Mouse (Mus musculus): ENCODE measurements around the gene Odf3l1. TPM values are rescaled to one million over a fixed set of nuclear protein-coding genes. Genes with fewer than 3 reads are reported as not detected.
"Not testable (repeated sequence)": the region's sequence is repeated elsewhere in the genome, so short reads cannot be mapped to it uniquely, and the experiment has no call there.

Odf3l1 gene
- under 1 TPM in 1 of 2 experiments, not detected in 1; 0.34 TPM for total RNA-seq (2021)
- long read RNA-seq: 0 reads

DNA sequence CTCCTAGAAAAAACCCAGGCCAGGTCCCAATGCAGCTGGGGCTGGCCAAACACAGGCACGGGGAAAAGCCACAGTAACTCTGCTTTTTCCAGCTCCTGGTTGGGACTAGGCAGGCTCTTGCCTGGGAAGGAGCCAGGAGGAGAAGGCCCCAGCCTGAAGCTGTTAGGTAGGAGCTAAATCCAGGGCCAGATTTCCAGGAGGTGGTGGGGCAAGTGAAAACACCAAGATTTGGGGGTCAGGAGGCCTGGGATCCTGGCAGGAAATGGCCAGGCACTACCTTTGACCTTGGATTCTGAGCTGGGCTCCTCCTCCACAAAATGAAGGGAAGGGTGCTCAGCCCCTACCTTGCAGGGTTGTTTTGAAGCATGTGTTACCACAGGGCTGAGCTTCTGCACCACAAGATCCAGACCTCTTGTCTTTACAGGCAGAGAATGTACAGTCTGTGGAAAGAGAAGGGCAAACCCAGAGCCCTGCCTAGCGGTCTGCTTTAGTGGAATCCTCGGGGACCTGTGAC lies at the start of gene Odf3l1:
TSS of gene Odf3l1 (minus strand) at position 464 of the 514 bp plus-strand sequence.
- DNase-seq (ENCODE audit: low spot score in 2 of 2): no peak

- no peak for DNase-seq (ENCODE audit: low spot score in 2 of 2)
Observed at GRCm38 (mm10) chr9:56913991-56914390, 49.5 kb upstream of the Odf3l1 start.

- no peak for DNase-seq (ENCODE audit: low spot score in 2 of 2)
Observed at GRCm38 (mm10) chr9:56911017-56911416, 46.5 kb upstream of the Odf3l1 start.

GRCm38 (mm10) chr9:56909991-56910390 lies 45.5 kb upstream of the Odf3l1 start:
- not testable (repeated sequence) for DNase-seq (ENCODE audit: low spot score in 2 of 2)

DNA sequence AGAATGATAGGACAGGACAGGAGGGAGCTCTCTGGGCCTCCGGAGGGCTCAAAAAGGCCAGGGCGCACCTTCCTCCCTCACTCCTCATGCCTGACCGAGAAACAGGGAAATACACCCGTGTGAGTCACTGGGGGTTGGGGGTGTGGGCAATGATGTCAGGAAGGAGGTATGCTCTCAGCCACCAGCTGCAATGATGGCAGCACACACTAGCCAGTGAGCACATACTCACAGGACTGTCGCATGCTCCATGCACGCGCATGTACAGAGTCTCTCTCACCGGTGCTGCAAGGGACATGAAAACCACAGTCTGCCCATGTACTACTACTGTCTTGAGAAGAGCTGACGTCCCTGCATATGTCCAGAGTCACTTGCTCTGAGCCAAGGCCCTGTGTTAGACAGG lies 43.1 kb upstream of the Odf3l1 start:
- no peak for DNase-seq (ENCODE audit: low spot score in 2 of 2)

- no peak for DNase-seq (ENCODE audit: low spot score in 2 of 2)
Observed at GRCm38 (mm10) chr9:56903662-56904061, 39.2 kb upstream of the Odf3l1 start.

GRCm38 (mm10) chr9:56901187-56901586 lies 36.7 kb upstream of the Odf3l1 start:
- DNase-seq (ENCODE audit: low spot score in 2 of 2): no peak

- DNase-seq (ENCODE audit: low spot score in 2 of 2): no peak
Observed at GRCm38 (mm10) chr9:56900571-56900970, 36.1 kb upstream of the Odf3l1 start.

GRCm38 (mm10) chr9:56900060-56900459 lies 35.6 kb upstream of the Odf3l1 start:
- DNase-seq (ENCODE audit: low spot score in 2 of 2): no peak

DNA sequence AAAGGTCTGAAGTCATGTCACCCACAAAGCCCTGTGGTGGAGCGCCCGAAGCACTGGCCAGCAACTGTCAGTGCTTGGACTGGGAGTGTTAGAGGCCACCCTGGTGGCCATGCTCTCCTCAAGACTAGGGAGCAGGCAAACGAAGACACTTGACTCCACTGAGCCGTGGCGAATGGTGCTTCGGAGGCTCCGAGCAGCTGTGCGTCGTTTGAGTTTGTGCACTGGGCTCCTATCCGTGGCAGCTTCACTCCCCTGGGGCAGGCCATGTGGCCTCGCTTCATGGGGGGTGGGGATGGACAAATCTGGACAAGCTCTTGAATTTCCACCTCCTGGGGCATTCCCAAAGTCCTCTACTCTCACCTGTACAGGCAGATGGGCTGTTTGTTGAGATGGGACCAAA lies 34.9 kb upstream of the Odf3l1 start:
- DNase-seq (ENCODE audit: low spot score in 2 of 2): no peak

DNA sequence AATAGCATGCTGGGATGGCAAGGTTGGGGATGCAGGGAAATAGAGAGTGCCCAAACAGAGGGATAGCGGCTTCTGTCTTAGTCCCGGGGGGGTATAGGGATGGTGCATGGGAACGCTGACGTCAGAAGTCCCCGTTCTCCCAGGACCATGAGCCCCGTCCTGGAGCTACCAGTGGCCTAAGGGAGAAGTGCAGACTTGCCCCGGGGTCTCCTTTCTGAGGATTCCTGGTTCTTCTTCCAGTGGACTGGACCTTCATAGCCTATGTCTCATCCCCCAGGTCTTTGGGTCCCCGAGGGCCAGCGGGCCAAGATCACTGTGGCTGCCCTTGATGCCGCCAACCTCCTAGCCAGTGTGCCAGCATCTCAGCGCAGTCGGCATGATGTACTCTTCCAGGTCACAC lies 32.3 kb upstream of the Odf3l1 start:
- no peak for DNase-seq (ENCODE audit: low spot score in 2 of 2)

DNA sequence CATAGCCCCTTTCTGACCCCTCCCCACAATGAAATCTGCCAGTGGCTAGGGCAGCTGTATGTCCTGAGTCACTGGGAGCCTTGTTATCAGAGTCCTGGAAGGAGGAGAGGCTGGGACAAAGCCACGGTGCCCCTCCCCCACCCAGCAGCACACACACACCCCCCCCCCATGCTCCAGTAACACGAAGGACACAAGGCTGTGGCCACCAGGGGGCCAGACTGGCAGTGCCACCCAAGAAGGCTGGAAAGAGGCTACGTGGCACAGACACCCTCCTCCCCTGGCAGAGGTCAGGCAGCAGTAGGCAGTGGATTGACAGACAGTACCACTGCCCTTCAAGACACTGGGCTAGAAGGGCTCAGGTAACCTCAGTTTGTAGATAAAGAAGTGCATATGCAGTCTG lies 29.5 kb upstream of the Odf3l1 start:
- no peak for DNase-seq (ENCODE audit: low spot score in 2 of 2)

DNA sequence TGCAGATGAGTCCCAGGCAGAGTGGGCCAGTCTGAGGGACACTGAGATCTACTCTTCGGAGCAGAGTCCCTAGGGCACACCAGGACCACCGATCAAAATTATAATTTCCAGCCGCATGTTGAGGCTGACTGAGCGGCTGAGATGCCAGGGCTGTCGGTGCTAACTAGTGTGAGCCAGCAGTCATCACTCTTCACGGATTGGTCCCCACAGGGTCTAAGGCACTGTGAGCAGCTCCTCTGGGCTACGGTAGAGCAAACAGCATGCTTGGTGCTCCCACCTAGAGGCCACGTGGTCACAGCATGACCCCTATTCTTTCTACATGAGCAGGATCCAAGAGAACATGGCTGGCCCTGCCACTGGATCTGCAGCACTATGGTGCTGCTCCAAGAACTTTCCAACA lies 28.8 kb upstream of the Odf3l1 start:
- no peak for DNase-seq (ENCODE audit: low spot score in 2 of 2)

GRCm38 (mm10) chr9:56892111-56892510 lies 27.6 kb upstream of the Odf3l1 start:
- DNase-seq (ENCODE audit: low spot score in 2 of 2): no peak

GRCm38 (mm10) chr9:56891517-56892011 lies 27.1 kb upstream of the Odf3l1 start:
- DNase-seq (ENCODE audit: low spot score in 2 of 2): peak; percentile 69 to 79

GRCm38 (mm10) chr9:56890522-56891250 lies 26.2 kb upstream of the Odf3l1 start:
- DNase-seq (ENCODE audit: low spot score in 2 of 2): peak in 1 of 2 experiments; percentile 16

- DNase-seq (ENCODE audit: low spot score in 2 of 2): peak; percentile 75 to 80
Observed at GRCm38 (mm10) chr9:56889817-56890216, 25.3 kb upstream of the Odf3l1 start.

GRCm38 (mm10) chr9:56887581-56887980 lies 23.1 kb upstream of the Odf3l1 start:
- no peak for DNase-seq (ENCODE audit: low spot score in 2 of 2)

DNA sequence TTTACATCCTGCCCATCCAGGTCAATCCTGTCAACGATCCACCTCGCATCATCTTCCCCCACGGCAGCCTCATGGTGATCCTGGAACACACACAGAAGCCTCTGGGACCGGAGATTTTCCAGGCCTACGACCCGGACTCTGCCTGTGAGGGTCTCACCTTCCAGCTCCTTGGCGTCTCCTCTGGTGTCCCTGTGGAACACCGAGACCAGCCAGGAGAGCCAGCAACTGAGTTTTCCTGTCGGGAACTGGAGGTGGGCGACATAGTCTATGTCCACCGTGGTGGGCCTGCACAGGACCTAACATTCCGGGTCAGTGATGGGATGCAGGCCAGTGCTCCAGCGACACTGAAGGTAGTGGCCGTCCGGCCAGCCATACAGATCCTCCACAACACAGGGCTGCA lies 22.1 kb upstream of the Odf3l1 start:
- no peak for DNase-seq (ENCODE audit: low spot score in 2 of 2)

- DNase-seq (ENCODE audit: low spot score in 2 of 2): no peak
Observed at GRCm38 (mm10) chr9:56886113-56886512, 21.6 kb upstream of the Odf3l1 start.

GRCm38 (mm10) chr9:56884328-56884727 lies 19.8 kb upstream of the Odf3l1 start:
- no peak for DNase-seq (ENCODE audit: low spot score in 2 of 2)

GRCm38 (mm10) chr9:56883470-56883869 lies 19.0 kb upstream of the Odf3l1 start:
- no peak for DNase-seq (ENCODE audit: low spot score in 2 of 2)

GRCm38 (mm10) chr9:56882818-56883217 lies 18.3 kb upstream of the Odf3l1 start:
- DNase-seq (ENCODE audit: low spot score in 2 of 2): no peak

Data from layer of hippocampus, postnatal 10 days (tissue).